Mouse (Mus musculus): Measurements from ENCODE around the gene Hamp2. TPM values are rescaled to one million over a fixed set of nuclear protein-coding genes. Genes with fewer than 3 reads are reported as not detected.
A peak's percentile ranks its signal among the peaks of the same experiment; 100 is the strongest.
"Not testable (repeated sequence)": the region's sequence is repeated elsewhere in the genome, so short reads cannot be mapped to it uniquely, and the experiment has no call there.

The Hamp2 gene
- polyA plus RNA-seq, 1 experiment from 2014 or later, result not detected

GRCm38 (mm10) chr7:30945466-30945865 lies 21.0 kb upstream of the Hamp2 start:
- 77% methylated on average over 7 of the region's 7 CpGs for WGBS (ENCODE audit: insufficient replicate concordance)
- H3K27ac ChIP-seq (ENCODE audit: low read length), result not testable (repeated sequence)

DNA sequence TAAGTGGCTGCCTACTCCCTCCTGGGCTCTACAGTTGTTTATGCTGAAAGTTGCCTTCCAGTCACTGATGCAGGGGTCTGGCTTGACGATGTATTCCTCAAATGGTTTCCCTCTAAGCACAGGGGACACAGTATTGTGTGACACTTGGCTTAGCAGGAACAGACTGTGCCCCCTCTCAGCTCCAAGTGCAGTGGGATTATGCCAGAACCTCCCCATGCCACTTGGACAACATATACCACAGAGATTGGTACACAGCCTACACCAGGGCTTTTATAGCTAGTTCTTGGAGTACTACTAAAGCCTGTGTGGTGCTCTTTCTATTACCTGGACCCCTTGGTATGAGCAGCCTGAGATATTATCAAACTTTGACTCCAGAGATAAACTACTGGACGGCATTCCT lies 20.2 kb upstream of the Hamp2 start:
- not testable (repeated sequence) for H3K4me1 ChIP-seq (ENCODE audit: control insufficient read depth, low read depth, low read length); H3K9me3 ChIP-seq (replicated peaks; ENCODE audit: control insufficient read depth, low read length); H3K27me3 ChIP-seq (ENCODE audit: control insufficient read depth, insufficient read depth, low read depth, low read length); H3K36me3 ChIP-seq (ENCODE audit: control insufficient read depth, insufficient read depth); H3K4me2 ChIP-seq (ENCODE audit: low read depth, low read length); H3K9ac ChIP-seq (ENCODE audit: low read depth, low read length); H3K27ac ChIP-seq (ENCODE audit: low read length); H3K4me3 ChIP-seq (ENCODE audit: low read depth, low read length); ATAC-seq (ENCODE audit: low read depth)
- 61% methylated on average over 2 of the region's 2 CpGs for WGBS (ENCODE audit: insufficient replicate concordance)

More at GRCm38 (mm10) chr7:30945466-30945865, 21.0 kb upstream of the Hamp2 start:
- not testable (repeated sequence) for H3K36me3 ChIP-seq (ENCODE audit: control insufficient read depth, insufficient read depth); H3K9ac ChIP-seq (ENCODE audit: low read depth, low read length); H3K27me3 ChIP-seq (ENCODE audit: control insufficient read depth, insufficient read depth, low read depth, low read length); H3K4me3 ChIP-seq (ENCODE audit: low read depth, low read length); H3K9me3 ChIP-seq (replicated peaks; ENCODE audit: control insufficient read depth, low read length); H3K4me2 ChIP-seq (ENCODE audit: low read depth, low read length); H3K4me1 ChIP-seq (ENCODE audit: control insufficient read depth, low read depth, low read length)
- ATAC-seq (ENCODE audit: low read depth), result peak; percentile 56

DNA sequence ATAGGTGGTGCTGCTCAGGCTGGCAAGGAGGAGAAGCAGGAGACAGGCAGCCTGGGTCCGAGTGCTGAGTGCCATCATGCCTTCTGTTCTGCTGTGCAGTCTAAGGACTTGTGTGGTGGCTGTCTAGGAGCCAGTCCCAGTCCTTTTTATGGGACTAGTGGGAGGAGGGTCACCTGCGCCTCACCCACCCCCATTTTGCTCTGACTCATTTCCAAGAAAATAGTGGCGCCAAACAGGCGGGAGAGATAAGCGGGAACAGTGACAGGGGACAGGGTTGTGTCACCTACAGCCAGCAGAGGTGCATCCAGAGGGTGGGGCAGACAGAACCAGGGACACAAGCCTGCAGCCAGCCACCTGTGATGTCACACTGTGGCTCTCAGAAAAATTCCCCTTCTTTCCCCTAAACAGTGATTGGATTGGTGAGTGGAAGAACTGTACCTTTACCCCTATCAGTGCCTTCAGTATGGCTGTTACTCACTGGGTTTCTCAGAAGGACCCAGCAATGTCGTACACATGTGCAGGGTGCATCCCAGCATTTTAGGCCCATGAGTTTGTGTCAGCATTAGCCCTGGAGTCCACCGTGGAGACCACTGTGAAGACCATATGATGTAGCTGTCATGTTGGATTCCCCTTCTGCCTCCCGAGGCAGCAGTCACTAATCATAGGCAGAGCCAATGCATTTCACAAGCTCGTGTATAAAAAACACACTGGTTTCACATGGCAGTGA lies 19.6 kb upstream of the Hamp2 start, which contains the start of gene Hamp:
Gene Hamp (minus strand): TSS at position 124 of the 727 bp plus-strand sequence.
- ATAC-seq (ENCODE audit: low read depth), result peak; percentile 35
- H3K4me2 ChIP-seq (ENCODE audit: low read depth, low read length), result no peak within 1 kb of the TSS
- no peaks in the 10 kb centered on the region for H3K9me3 ChIP-seq (replicated peaks; ENCODE audit: control insufficient read depth, low read length)
- no peak within 1 kb of the TSS for H3K9ac ChIP-seq (ENCODE audit: low read depth, low read length)
- WGBS (ENCODE audit: insufficient replicate concordance), result 51% methylated on average over 9 of the region's 9 CpGs
- H3K4me1 ChIP-seq (ENCODE audit: control insufficient read depth, low read depth, low read length), result no peaks in the 10 kb centered on the region
- no peak within 1 kb of the TSS for H3K27ac ChIP-seq (ENCODE audit: low read length)
- H3K4me3 ChIP-seq (ENCODE audit: low read depth, low read length), result no peak within 1 kb of the TSS
- H3K27me3 ChIP-seq (ENCODE audit: control insufficient read depth, insufficient read depth, low read depth, low read length), result no peaks in the 10 kb centered on the region
- H3K36me3 ChIP-seq (ENCODE audit: control insufficient read depth, insufficient read depth), result peaks cover 4% of the 10 kb centered on the region

DNA sequence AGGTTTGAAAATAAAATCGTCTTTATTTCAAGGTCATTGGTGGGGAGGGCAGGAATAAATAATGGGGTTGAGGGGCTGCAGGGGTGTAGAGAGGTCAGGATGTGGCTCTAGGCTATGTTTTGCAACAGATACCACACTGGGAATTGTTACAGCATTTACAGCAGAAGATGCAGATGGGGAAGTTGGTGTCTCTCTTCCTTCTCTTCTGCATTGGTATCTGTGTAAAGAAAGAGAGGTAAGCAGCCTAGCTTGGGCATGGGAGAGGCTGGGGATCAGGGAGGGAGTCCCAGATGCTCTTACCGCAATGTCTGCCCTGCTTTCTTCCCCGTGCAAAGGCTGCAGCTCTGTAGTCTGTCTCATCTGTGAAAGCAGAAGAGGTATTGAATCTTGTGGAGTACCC lies 17.9 kb upstream of the Hamp2 start:
- not testable (repeated sequence) for H3K27ac ChIP-seq (ENCODE audit: low read length); H3K9ac ChIP-seq (ENCODE audit: low read depth, low read length); H3K27me3 ChIP-seq (ENCODE audit: control insufficient read depth, insufficient read depth, low read depth, low read length); H3K36me3 ChIP-seq (ENCODE audit: control insufficient read depth, insufficient read depth); ATAC-seq (ENCODE audit: low read depth); H3K9me3 ChIP-seq (replicated peaks; ENCODE audit: control insufficient read depth, low read length); H3K4me3 ChIP-seq (ENCODE audit: low read depth, low read length); H3K4me2 ChIP-seq (ENCODE audit: low read depth, low read length); H3K4me1 ChIP-seq (ENCODE audit: control insufficient read depth, low read depth, low read length)
- WGBS (ENCODE audit: insufficient replicate concordance), result 19% methylated on average over 3 of the region's 3 CpGs

GRCm38 (mm10) chr7:30940070-30940469 lies 15.6 kb upstream of the Hamp2 start:
- not testable (repeated sequence) for H3K9ac ChIP-seq (ENCODE audit: low read depth, low read length); H3K36me3 ChIP-seq (ENCODE audit: control insufficient read depth, insufficient read depth); H3K27ac ChIP-seq (ENCODE audit: low read length); H3K4me2 ChIP-seq (ENCODE audit: low read depth, low read length); H3K4me3 ChIP-seq (ENCODE audit: low read depth, low read length); H3K4me1 ChIP-seq (ENCODE audit: control insufficient read depth, low read depth, low read length); H3K9me3 ChIP-seq (replicated peaks; ENCODE audit: control insufficient read depth, low read length); ATAC-seq (ENCODE audit: low read depth); H3K27me3 ChIP-seq (ENCODE audit: control insufficient read depth, insufficient read depth, low read depth, low read length)
- 64% methylated on average over 1 of the region's 1 CpGs for WGBS (ENCODE audit: insufficient replicate concordance)

DNA sequence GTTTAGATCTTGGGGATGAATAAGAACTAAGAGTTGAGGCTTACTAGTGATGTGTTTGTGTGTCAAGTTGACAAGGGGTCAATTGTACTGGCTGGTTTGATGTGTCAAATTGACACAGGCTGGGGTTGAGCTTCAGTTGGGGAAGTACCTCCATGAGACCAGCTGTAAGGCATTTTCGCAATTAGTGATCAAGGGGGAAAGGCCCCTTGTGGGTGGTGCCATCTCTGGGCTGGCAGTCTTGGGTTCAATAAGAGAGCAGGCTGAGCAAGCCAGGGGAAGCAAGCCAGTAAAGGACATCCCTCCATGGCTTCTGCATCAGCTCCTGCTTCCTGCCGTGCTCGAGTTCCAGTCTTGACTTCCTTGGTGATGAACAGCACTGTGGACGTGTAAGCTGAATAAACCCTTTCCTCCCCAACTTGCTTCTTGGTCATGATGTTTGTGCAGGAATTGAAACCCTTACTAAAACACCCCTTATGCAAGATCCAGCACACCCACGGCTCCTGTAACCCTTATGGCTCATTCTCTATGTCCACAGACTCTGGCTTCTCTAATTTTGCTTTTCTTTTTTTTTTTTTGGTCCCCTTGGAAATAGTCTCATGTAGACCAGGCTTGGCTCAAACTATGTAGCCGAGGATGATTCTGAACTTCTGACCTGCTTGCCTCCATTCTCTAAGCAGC lies 11.1 kb upstream of the Hamp2 start:
- not testable (repeated sequence) for H3K4me3 ChIP-seq (ENCODE audit: low read depth, low read length); H3K9ac ChIP-seq (ENCODE audit: low read depth, low read length); ATAC-seq (ENCODE audit: low read depth); H3K36me3 ChIP-seq (ENCODE audit: control insufficient read depth, insufficient read depth); H3K27me3 ChIP-seq (ENCODE audit: control insufficient read depth, insufficient read depth, low read depth, low read length); H3K4me2 ChIP-seq (ENCODE audit: low read depth, low read length); H3K27ac ChIP-seq (ENCODE audit: low read length); H3K9me3 ChIP-seq (replicated peaks; ENCODE audit: control insufficient read depth, low read length); H3K4me1 ChIP-seq (ENCODE audit: control insufficient read depth, low read depth, low read length)
- WGBS (ENCODE audit: insufficient replicate concordance), result 51% methylated on average over 6 of the region's 6 CpGs

DNA sequence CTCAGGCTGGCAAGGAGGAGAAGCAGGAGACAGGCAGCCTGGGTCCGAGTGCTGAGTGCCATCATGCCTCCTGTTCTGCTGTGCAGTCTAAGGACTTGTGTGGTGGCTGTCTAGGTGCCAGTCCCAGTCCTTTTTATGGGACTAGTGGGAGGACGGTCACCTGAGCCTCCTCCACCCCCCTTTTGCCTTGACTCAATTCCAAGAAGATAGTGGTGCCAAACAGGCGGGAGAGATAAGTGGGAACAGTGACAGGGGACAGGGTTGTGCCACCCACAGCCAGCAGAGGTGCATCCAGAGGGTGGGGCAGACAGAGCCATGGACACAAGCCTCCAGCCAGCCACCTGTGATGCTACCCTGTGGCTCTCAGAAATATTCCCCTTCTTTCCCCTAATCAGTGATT lies 410 bp downstream of the Hamp2 start:
- no peaks in the 10 kb centered on the region for H3K9me3 ChIP-seq (replicated peaks; ENCODE audit: control insufficient read depth, low read length)
- H3K27me3 ChIP-seq (ENCODE audit: control insufficient read depth, insufficient read depth, low read depth, low read length), result no peaks in the 10 kb centered on the region
- 31% methylated on average over 3 of the region's 3 CpGs for WGBS (ENCODE audit: insufficient replicate concordance)
- no peak overlapping the region for H3K9ac ChIP-seq (ENCODE audit: low read depth, low read length)
- no peak overlapping the region for H3K27ac ChIP-seq (ENCODE audit: low read length)
- H3K36me3 ChIP-seq (ENCODE audit: control insufficient read depth, insufficient read depth), result no peaks in the 10 kb centered on the region
- ATAC-seq (ENCODE audit: low read depth), result no peak
- no peaks in the 10 kb centered on the region for H3K4me1 ChIP-seq (ENCODE audit: control insufficient read depth, low read depth, low read length)
- no peak overlapping the region for H3K4me3 ChIP-seq (ENCODE audit: low read depth, low read length)
- no peak overlapping the region for H3K4me2 ChIP-seq (ENCODE audit: low read depth, low read length)

GRCm38 (mm10) chr7:30922490-30922889 lies 2.0 kb downstream of the Hamp2 start:
- WGBS (ENCODE audit: insufficient replicate concordance), result 11% methylated on average over 3 of the region's 3 CpGs
- not testable (repeated sequence) for H3K36me3 ChIP-seq (ENCODE audit: control insufficient read depth, insufficient read depth); H3K27me3 ChIP-seq (ENCODE audit: control insufficient read depth, insufficient read depth, low read depth, low read length); H3K9me3 ChIP-seq (replicated peaks; ENCODE audit: control insufficient read depth, low read length); H3K4me2 ChIP-seq (ENCODE audit: low read depth, low read length); H3K9ac ChIP-seq (ENCODE audit: low read depth, low read length); H3K4me1 ChIP-seq (ENCODE audit: control insufficient read depth, low read depth, low read length); H3K4me3 ChIP-seq (ENCODE audit: low read depth, low read length); ATAC-seq (ENCODE audit: low read depth); H3K27ac ChIP-seq (ENCODE audit: low read length)

GRCm38 (mm10) chr7:30920217-30920616 lies 4.3 kb downstream of the Hamp2 start:
- WGBS (ENCODE audit: insufficient replicate concordance), result 35% methylated on average over 3 of the region's 3 CpGs
- 0 out of 2 replicates have a peak, but pooled peaks have one; percentile 39 for ATAC-seq (ENCODE audit: low read depth)

More at GRCm38 (mm10) chr7:30920217-30920616, 4.3 kb downstream of the Hamp2 start:
- H3K27ac ChIP-seq (ENCODE audit: low read length), result no peak overlapping the region
- H3K4me3 ChIP-seq (ENCODE audit: low read depth, low read length), result no peak overlapping the region
- no peaks in the 10 kb centered on the region for H3K9me3 ChIP-seq (replicated peaks; ENCODE audit: control insufficient read depth, low read length)
- H3K4me2 ChIP-seq (ENCODE audit: low read depth, low read length), result no peak overlapping the region
- H3K9ac ChIP-seq (ENCODE audit: low read depth, low read length), result no peak overlapping the region
- no peaks in the 10 kb centered on the region for H3K36me3 ChIP-seq (ENCODE audit: control insufficient read depth, insufficient read depth)
- H3K4me1 ChIP-seq (ENCODE audit: control insufficient read depth, low read depth, low read length), result no peaks in the 10 kb centered on the region; the same call in 1 of the 2 replicates
- H3K27me3 ChIP-seq (ENCODE audit: control insufficient read depth, insufficient read depth, low read depth, low read length), result no peaks in the 10 kb centered on the region
